Mouse (Mus musculus) CH12.LX (cell line): ENCODE results near the gene Cdh15. TPM values are rescaled to one million over a fixed set of nuclear protein-coding genes. Genes with fewer than 3 reads are reported as not detected.

Experiments used
- DNase-seq: peaks from one replicate; pipeline ENCODE4 v3.0.0-alpha.2; 2013; ENCODE audit errors: extremely low read depth
- H3K27ac ChIP-seq: 2 replicates; pipeline ENCODE4 v1.5.1; 2012; ENCODE audit warnings: low read depth, mild to moderate bottlenecking, control low read depth, moderate library complexity; ENCODE audit not compliant: insufficient read depth
- H3K27me3 ChIP-seq: replicated peaks from 2 replicates; pipeline ENCODE3; 2012; ENCODE audit warnings: inconsistent platforms
- H3K36me3 ChIP-seq, 2 experiments: replicated peaks in 1 of 2; 2 replicates each; pipeline versions ENCODE3 to v1.6.1; 2012; ENCODE audit warnings: inconsistent platforms in 1 of 2, low read length in 1 of 2, mild to moderate bottlenecking in 1 of 2, mixed read lengths in 1 of 2, moderate library complexity in 1 of 2; ENCODE audit not compliant: control insufficient read depth in 1 of 2, insufficient read depth in 1 of 2
- H3K4me1 ChIP-seq, 2 experiments: 2 replicates each; pipeline ENCODE4 v1.6.1; 2012; ENCODE audit warnings: inconsistent platforms in 1 of 2, moderate library complexity in 1 of 2; ENCODE audit not compliant: insufficient read depth in 2 of 2, control insufficient read depth in 1 of 2
- H3K4me2 ChIP-seq: 2 replicates; pipeline ENCODE4 v1.6.1; 2012; ENCODE audit warnings: low read depth, mild to moderate bottlenecking, control low read depth; ENCODE audit not compliant: poor library complexity, insufficient read depth, severe bottlenecking
- H3K4me3 ChIP-seq, 3 experiments: fragments of 150-350 bp in 1 of 3; sonication (generic) in 1 of 3; replicated peaks in 1 of 3; 2 replicates each; pipeline versions ENCODE3 to v1.5.1; 2011 to 2012; ENCODE audit warnings: low read depth in 2 of 3, low read length in 2 of 3, mild to moderate bottlenecking in 2 of 3, moderate library complexity in 2 of 3, control low read depth in 1 of 3, improper control_type of control experiment in 1 of 3, inconsistent platforms in 1 of 3, mixed read lengths in 1 of 3; ENCODE audit not compliant: poor library complexity in 1 of 3
- H3K79me2 ChIP-seq: replicated peaks from 2 replicates; pipeline ENCODE4 v1.6.1; 2012; ENCODE audit warnings: mild to moderate bottlenecking, moderate library complexity; ENCODE audit not compliant: control insufficient read depth, poor library complexity, insufficient read depth, severe bottlenecking; ENCODE audit errors: extremely low read depth
- H3K9ac ChIP-seq: 2 replicates; pipeline ENCODE4 v1.6.1; 2012; ENCODE audit warnings: low read depth, mild to moderate bottlenecking, control low read depth, moderate library complexity; ENCODE audit not compliant: insufficient read depth
- H3K9me3 ChIP-seq: replicated peaks from 2 replicates; pipeline ENCODE3; 2012; ENCODE audit warnings: low read length, inconsistent platforms, mixed read lengths
- CHD2 ChIP-seq: IDR thresholded peaks from 2 replicates; pipeline ENCODE4 v1.6.1; 2011; ENCODE audit warnings: low read length, improper control_type of control experiment
- CTCF ChIP-seq, 2 experiments: IDR thresholded peaks in 1 of 2; conservative IDR thresholded peaks in 1 of 2; 2 replicates each; pipeline ENCODE4 v1.5.1; 2011 to 2012; ENCODE audit warnings: low read depth in 2 of 2, low read length in 2 of 2, improper control_type of control experiment in 1 of 2, inconsistent platforms in 1 of 2, mild to moderate bottlenecking in 1 of 2, moderate library complexity in 1 of 2
- ELF1 ChIP-seq: IDR thresholded peaks from 2 replicates; pipeline ENCODE4 v1.6.1; 2014; ENCODE audit warnings: low read depth, mild to moderate bottlenecking, inconsistent platforms, low read length, improper control_type of control experiment
- EP300 ChIP-seq: IDR thresholded peaks from 2 replicates; pipeline ENCODE4 v1.6.1; 2011; ENCODE audit warnings: low read length, improper control_type of control experiment
- ETS1 ChIP-seq: conservative IDR thresholded peaks from 2 replicates; pipeline ENCODE4 v1.6.1; 2012; ENCODE audit warnings: low read depth, mild to moderate bottlenecking, inconsistent platforms, low read length, improper control_type of control experiment, moderate library complexity
- JUN ChIP-seq: IDR thresholded peaks from 2 replicates; pipeline ENCODE4 v1.6.1; 2011; ENCODE audit warnings: low read depth, mild to moderate bottlenecking, low read length, improper control_type of control experiment, moderate library complexity; ENCODE audit not compliant: insufficient read depth
- JUND ChIP-seq: conservative IDR thresholded peaks from 2 replicates; pipeline ENCODE4 v1.6.1; 2011; ENCODE audit warnings: low read depth, low read length, improper control_type of control experiment
- MAZ ChIP-seq: IDR thresholded peaks from 2 replicates; pipeline ENCODE4 v1.6.1; 2012; ENCODE audit warnings: low read depth, mild to moderate bottlenecking, inconsistent platforms, low read length, improper control_type of control experiment, moderate library complexity
- MEF2A ChIP-seq: IDR thresholded peaks from 2 replicates; pipeline ENCODE4 v1.6.1; 2014; ENCODE audit warnings: low read depth, mild to moderate bottlenecking, inconsistent platforms, low read length, improper control_type of control experiment, borderline replicate concordance
- MXI1 ChIP-seq: IDR thresholded peaks from 2 replicates; pipeline ENCODE4 v1.6.1; 2011; ENCODE audit warnings: mild to moderate bottlenecking, low read depth, low read length, improper control_type of control experiment
- MYC ChIP-seq: IDR thresholded peaks from 2 replicates; pipeline ENCODE4 v1.6.1; 2011; ENCODE audit warnings: low read depth, mild to moderate bottlenecking, improper control_type of control experiment, low read length
- NRF1 ChIP-seq: IDR thresholded peaks from 2 replicates; pipeline ENCODE4 v1.6.1; 2014; ENCODE audit warnings: low read depth, mild to moderate bottlenecking, inconsistent platforms, low read length, improper control_type of control experiment, moderate library complexity
- POLR2A ChIP-seq: IDR thresholded peaks from 2 replicates; pipeline ENCODE4 v1.6.1; 2011; ENCODE audit warnings: low read depth, mild to moderate bottlenecking, improper control_type of control experiment, low read length
- RAD21 ChIP-seq: IDR thresholded peaks from 2 replicates; pipeline ENCODE4 v1.6.1; 2011; ENCODE audit warnings: low read depth, mild to moderate bottlenecking, low read length, improper control_type of control experiment, moderate library complexity
- SIN3A ChIP-seq: IDR thresholded peaks from 2 replicates; pipeline ENCODE4 v1.6.1; 2012; ENCODE audit warnings: low read length, improper control_type of control experiment, inconsistent platforms
- SMC3 ChIP-seq: IDR thresholded peaks from 2 replicates; pipeline ENCODE4 v1.6.1; 2011; ENCODE audit warnings: low read depth, low read length, improper control_type of control experiment
- TCF12 ChIP-seq: IDR thresholded peaks from 2 replicates; pipeline ENCODE4 v1.6.1; 2014; ENCODE audit warnings: low read depth, mild to moderate bottlenecking, inconsistent platforms, low read length, improper control_type of control experiment
- USF1 ChIP-seq: IDR thresholded peaks from 2 replicates; pipeline ENCODE4 v1.6.1; 2014; ENCODE audit warnings: low read depth, mild to moderate bottlenecking, inconsistent platforms, low read length, improper control_type of control experiment
- USF2 ChIP-seq: conservative IDR thresholded peaks from 2 replicates; pipeline ENCODE4 v1.6.1; 2011; ENCODE audit warnings: low read depth, low read length, improper control_type of control experiment
- ZC3H11A ChIP-seq: IDR thresholded peaks from 2 replicates; pipeline ENCODE4 v1.6.1; 2012; ENCODE audit warnings: low read depth, mild to moderate bottlenecking, inconsistent platforms, low read length, improper control_type of control experiment
- ZKSCAN1 ChIP-seq: IDR thresholded peaks from 2 replicates; pipeline ENCODE4 v1.6.1; 2012; ENCODE audit warnings: low read depth, inconsistent platforms, low read length, improper control_type of control experiment, borderline replicate concordance
- ZNF384 ChIP-seq: IDR thresholded peaks from 2 replicates; pipeline ENCODE4 v1.6.1; 2012; ENCODE audit warnings: low read depth, low read length, improper control_type of control experiment, inconsistent platforms
- dilution Hi-C: fragments of 300-500 bp; cut with MboI; formaldehyde crosslinking; loops from 2 replicates; pipeline ENCODE4 v1.14.3; 2020; ENCODE audit warnings: low sequenced_read_pairs; ENCODE audit not compliant: extremely low pct_unique_long_range_greater_than_20kb, extremely low pct_ligation_motif_present
- in situ Hi-C: fragments of 300-500 bp; cut with MboI; formaldehyde crosslinking; loops from 3 replicates; pipeline ENCODE4 v1.14.3; 2019; ENCODE audit warnings: low sequenced_read_pairs, low pct_ligation_motif_present, low pct_unique_long_range_greater_than_20kb, mixed read lengths
- polyA plus RNA-seq: library from polyadenylated mRNA; unstranded; fragments of >175 nt; gene quantifications from 2 replicates; pipeline ENCODE4 v1.2.1, GENCODE M21; 2012; ENCODE audit warnings: low read depth; ENCODE audit not compliant: insufficient read length
- total RNA-seq, 2 experiments: library from RNA; depleted of rRNA; stranded (reverse); fragments of 300-350 nt in 1 of 2; fragments of >200 nt in 1 of 2; gene quantifications; 2 replicates each; pipeline ENCODE4 v1.2.3; 2012 to 2014

Gene Cdh15
- total and polyA plus RNA-seq, 3 experiments, result not detected

DNA sequence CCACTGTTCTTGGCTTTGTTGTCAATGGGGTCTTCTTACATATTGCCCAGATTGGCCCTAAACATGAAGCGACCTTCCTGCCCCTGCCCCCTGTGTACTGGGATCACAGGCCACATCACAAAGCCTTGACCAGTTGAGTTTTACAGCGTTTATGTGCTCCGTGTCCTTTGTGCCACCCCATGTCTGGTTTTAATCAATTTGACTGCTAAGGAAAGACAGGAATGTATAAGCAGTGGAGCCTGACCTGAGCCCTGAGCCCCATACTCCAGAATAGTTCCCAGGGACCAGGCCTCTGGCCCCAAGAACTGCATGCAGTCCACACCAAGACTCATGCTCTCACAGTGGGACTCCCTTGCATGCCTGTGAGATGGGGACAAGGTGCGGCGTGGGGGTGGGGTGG, 27.4 kb downstream of the Cdh15 start:
- peaks cover 0 to 8% of the 10 kb centered on the region in 2 experiments for H3K36me3 ChIP-seq
- H3K4me3 ChIP-seq, result no peak overlapping the region
- H3K4me2 ChIP-seq, result no peak overlapping the region
- H3K4me1 ChIP-seq, result peaks cover 4 to 10% of the 10 kb centered on the region in 2 experiments; a peak in 2 of 4 replicates
- H3K9me3 ChIP-seq, result no peaks in the 10 kb centered on the region
- no peaks in the 10 kb centered on the region for H3K79me2 ChIP-seq
- no peaks in the 10 kb centered on the region for H3K27me3 ChIP-seq
- TF ChIP-seq CHD2 (no peak), CTCF (conservative IDR thresholded peaks at IDR 0.05 in 1 of 2, IDR thresholded peaks at IDR 0.05 in 1 of 2; ENCODE audit: low read depth in 2 of 2, low read length in 2 of 2) (no peak), EP300 (no peak), JUND (no peak), ZKSCAN1 (no peak), JUN (no peak), NRF1 (no peak), RAD21 (no peak), SIN3A (no peak), MXI1 (no peak), MAZ (no peak)
- no peak for DNase-seq
- in situ Hi-C loops, result no loop called here
- dilution Hi-C loops, result no loop called here
- no peak overlapping the region for H3K9ac ChIP-seq
- H3K27ac ChIP-seq, result no peak overlapping the region

- dilution Hi-C loops, result no loop called here
- Histone ChIP-seq H3K4me2 (no peak overlapping the region), H3K9ac (no peak overlapping the region), H3K9me3 (no peaks in the 10 kb centered on the region), H3K36me3 (peaks cover 13 to 33% of the 10 kb centered on the region in 2 experiments), H3K27me3 (no peaks in the 10 kb centered on the region), H3K4me3 (no peak overlapping the region), H3K4me1 (no peaks in the 10 kb centered on the region), H3K27ac (no peak overlapping the region), H3K79me2 (no peaks in the 10 kb centered on the region)
- TF ChIP-seq ZNF384 (no peak), MEF2A (no peak), POLR2A (no peak), NRF1 (no peak), TCF12 (no peak), MAZ (no peak), RAD21 (no peak), MYC (no peak), EP300 (no peak), JUND (no peak), USF2 (no peak), ETS1 (no peak), ZKSCAN1 (no peak), SMC3 (no peak), CHD2 (no peak), USF1 (no peak), SIN3A (no peak), ZC3H11A (no peak), ELF1 (no peak), CTCF (conservative IDR thresholded peaks at IDR 0.05 in 1 of 2, IDR thresholded peaks at IDR 0.05 in 1 of 2; ENCODE audit: low read depth in 2 of 2, low read length in 2 of 2) (no peak)
- DNase-seq, result no peak
- in situ Hi-C loops, result no loop called here
Observed at GRCm38 (mm10) chr8:122878231-122878630, 30.5 kb downstream of the Cdh15 start.
